Mouse (Mus musculus): ENCODE measurements at regions not wholly inside any gene's neighbourhood (a gene's known extent, or its start where the extent isn't known, plus 50 kb on each side); places are given as distances from the start of the nearest gene placed in this dataset.

GRCm38 (mm10) chr8:26596665-26597362 is 380.3 kb upstream of the Zfp703 start:
- peak; percentile 25 for DNase-seq (ENCODE audit: low read depth, low spot score)

- no peak for DNase-seq (ENCODE audit: low read depth, low spot score)
Measured at GRCm38 (mm10) chr8:26598520-26598919, 378.6 kb upstream of the Zfp703 start.

- no peak for DNase-seq (ENCODE audit: low read depth, low spot score)
Measured at GRCm38 (mm10) chr8:26600127-26600526, 377.0 kb upstream of the Zfp703 start.

GRCm38 (mm10) chr8:26608001-26608400 is 369.1 kb upstream of the Zfp703 start:
- DNase-seq (ENCODE audit: low read depth, low spot score): no peak

- no peak for DNase-seq (ENCODE audit: low read depth, low spot score)
Measured at GRCm38 (mm10) chr8:26608588-26608987, 368.5 kb upstream of the Zfp703 start.

GRCm38 (mm10) chr8:26612153-26612552 is 365.0 kb upstream of the Zfp703 start:
- DNase-seq (ENCODE audit: low read depth, low spot score): no peak

GRCm38 (mm10) chr8:26622311-26623052 is 354.6 kb upstream of the Zfp703 start:
- no peak for DNase-seq (ENCODE audit: low read depth, low spot score)

- DNase-seq (ENCODE audit: low read depth, low spot score): no peak
Measured at GRCm38 (mm10) chr8:26626186-26626585, 350.9 kb upstream of the Zfp703 start.

- peak; percentile 13 for DNase-seq (ENCODE audit: low read depth, low spot score)
Measured at GRCm38 (mm10) chr8:26626651-26627077, 350.5 kb upstream of the Zfp703 start.

GRCm38 (mm10) chr8:26627191-26627891 is 349.8 kb upstream of the Zfp703 start:
- no peak for DNase-seq (ENCODE audit: low read depth, low spot score)

GRCm38 (mm10) chr8:26630544-26630943 is 346.6 kb upstream of the Zfp703 start:
- no peak for DNase-seq (ENCODE audit: low read depth, low spot score)

- no peak for DNase-seq (ENCODE audit: low read depth, low spot score)
Measured at GRCm38 (mm10) chr8:26635701-26636100, 341.4 kb upstream of the Zfp703 start.

GRCm38 (mm10) chr8:26645375-26645774 is 331.8 kb upstream of the Zfp703 start:
- DNase-seq (ENCODE audit: low read depth, low spot score): peak; percentile 27

GRCm38 (mm10) chr8:26650287-26650686 is 326.8 kb upstream of the Zfp703 start:
- DNase-seq (ENCODE audit: low read depth, low spot score): no peak

- DNase-seq (ENCODE audit: low read depth, low spot score): no peak
Measured at GRCm38 (mm10) chr8:26655897-26656296, 321.2 kb upstream of the Zfp703 start.

GRCm38 (mm10) chr8:26656310-26657075 is 320.6 kb upstream of the Zfp703 start:
- DNase-seq (ENCODE audit: low read depth, low spot score): no peak

GRCm38 (mm10) chr8:26659381-26659780 is 317.7 kb upstream of the Zfp703 start:
- no peak for DNase-seq (ENCODE audit: low read depth, low spot score)

GRCm38 (mm10) chr8:26669541-26669940 is 307.6 kb upstream of the Zfp703 start:
- no peak for DNase-seq (ENCODE audit: low read depth, low spot score)

GRCm38 (mm10) chr8:26672486-26673395 is 304.4 kb upstream of the Zfp703 start:
- no peak for DNase-seq (ENCODE audit: low read depth, low spot score)

GRCm38 (mm10) chr8:26677584-26678138 is 299.5 kb upstream of the Zfp703 start:
- DNase-seq (ENCODE audit: low read depth, low spot score): no peak

Data from R1 (cell line).